Mouse (Mus musculus) embryo, embryonic 11 days (tissue): ENCODE measurements around the gene Gm3182.
"Not testable (repeated sequence)": the region's sequence is repeated elsewhere in the genome, so short reads cannot be mapped to it uniquely, and the experiment has no call there.

Source experiments
- DNase-seq: peaks from one replicate; pipeline ENCODE4 v3.0.0-alpha.2; 2015

Gm3182 gene

GRCm38 (mm10) chr14:4481445-4481844 is at the start of gene Gm3182:
Gm3182 (plus strand) TSS chr14:4481745.
- not testable (repeated sequence) for DNase-seq

DNA sequence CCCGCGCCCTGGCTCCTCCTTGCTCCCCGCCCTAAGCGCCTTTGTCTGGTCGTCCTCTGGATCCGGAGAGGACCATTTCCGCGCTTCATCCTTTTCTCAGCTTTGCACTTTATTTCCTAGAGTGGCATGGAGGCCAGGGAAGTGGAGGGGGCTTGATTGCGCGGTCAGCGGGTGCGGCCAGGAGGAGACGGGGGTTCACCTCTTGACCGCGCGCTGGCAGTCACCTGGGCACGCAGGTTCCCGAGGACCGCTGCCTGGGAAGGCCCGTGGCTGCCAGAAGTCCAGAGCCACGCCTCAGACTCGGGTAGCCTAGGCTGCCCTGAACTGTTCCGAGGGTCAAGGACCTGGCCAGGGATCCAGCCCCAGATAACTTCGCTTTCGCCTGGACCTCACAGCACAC is 17.9 kb downstream of the Gm3182 start:
- not testable (repeated sequence) for DNase-seq
